Mouse (Mus musculus) heart, embryonic 13.5 days (tissue): Measurements from ENCODE around the gene Atp2c2. TPM values are rescaled to one million over a fixed set of nuclear protein-coding genes. Genes with fewer than 3 reads are reported as not detected.

Experiments used
- ATAC-seq: fragments of 200-750 bp; cut with Nextera tagmentation; 2 replicates; pipeline ENCODE4 v1.8.0; 2017; ENCODE audit warnings: moderate TSS enrichment; ENCODE audit not compliant: insufficient number of reproducible peaks, low FRiP score, low TSS enrichment; ENCODE audit errors: extremely low read depth
- H3K27ac ChIP-seq: fragments of 300-500 bp; sonication (generic); replicated peaks from 2 replicates; pipeline ENCODE4 v1.5.1; 2015; ENCODE audit warnings: moderate library complexity, mild to moderate bottlenecking, inconsistent platforms
- H3K27me3 ChIP-seq: fragments of 300-500 bp; sonication (generic); replicated peaks from 2 replicates; pipeline ENCODE4 v1.6.1; 2015; ENCODE audit warnings: mild to moderate bottlenecking, inconsistent platforms
- H3K36me3 ChIP-seq: fragments of 300-500 bp; sonication (generic); 2 replicates; pipeline ENCODE4 v1.6.1; 2015; ENCODE audit warnings: mild to moderate bottlenecking, inconsistent platforms
- H3K4me1 ChIP-seq: fragments of 300-500 bp; sonication (generic); 2 replicates; pipeline ENCODE4 v1.6.1; 2015; ENCODE audit warnings: inconsistent platforms
- H3K4me2 ChIP-seq: fragments of 300-500 bp; sonication (generic); 2 replicates; pipeline ENCODE4 v1.6.1; 2015; ENCODE audit warnings: inconsistent platforms, mild to moderate bottlenecking, moderate library complexity
- H3K4me3 ChIP-seq: fragments of 300-500 bp; sonication (generic); 2 replicates; pipeline ENCODE4 v1.5.1; 2015; ENCODE audit warnings: moderate library complexity, mild to moderate bottlenecking, inconsistent platforms
- H3K9ac ChIP-seq: fragments of 300-500 bp; sonication (generic); 2 replicates; pipeline ENCODE4 v1.6.1; 2015; ENCODE audit warnings: inconsistent platforms, mild to moderate bottlenecking, moderate library complexity
- H3K9me3 ChIP-seq: fragments of 300-500 bp; sonication (generic); 2 replicates; pipeline ENCODE4 v1.6.1; 2016; ENCODE audit warnings: inconsistent platforms
- WGBS: fragments of 180-500 bp; shearing (Covaris S2); methylation state at CpG from one replicate; pipeline ENCODE4 v1.1.7; 2015; ENCODE audit warnings: mixed read lengths; 5-methylcytosine and 5-hydroxymethylcytosine counted together
- polyA plus RNA-seq: library from polyadenylated mRNA; unstranded; fragments of >200 nt; fragmentation: Nextera tagmentation; extraction: Ambion mirVana; gene quantifications from 2 replicates; pipeline ENCODE4 v1.2.1, GENCODE M21; 2015

The Atp2c2 gene
- polyA plus RNA-seq, 1 experiment from 2014 or later: 0.29 TPM

DNA sequence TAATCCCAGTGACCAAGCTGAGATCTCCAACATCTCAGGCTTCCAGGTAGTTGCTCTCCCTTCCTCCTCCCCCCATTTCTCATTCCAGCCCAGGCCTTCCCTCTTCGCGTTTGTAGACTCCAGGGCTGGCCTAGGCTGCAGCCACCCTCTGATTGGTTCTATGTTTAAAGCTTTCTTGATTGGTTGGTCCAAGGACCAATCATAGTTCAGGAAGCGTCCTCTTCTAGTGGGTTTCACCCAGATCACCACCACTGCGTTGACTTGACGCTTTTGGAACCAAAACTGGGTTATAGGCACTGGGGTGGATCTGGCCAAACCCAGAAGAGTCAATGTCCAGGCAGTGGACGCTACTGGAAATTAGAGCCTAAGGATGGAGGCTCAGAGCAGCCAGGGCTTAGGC is 22.5 kb downstream of the Atp2c2 start:
- ATAC-seq: no peak
- Histone ChIP-seq H3K4me1 (peaks cover 39% of the 10 kb centered on the region), H3K4me2 (no peak overlapping the region), H3K4me3 (no peak overlapping the region), H3K27me3 (no peaks in the 10 kb centered on the region), H3K9ac (no peak overlapping the region), H3K27ac (no peak overlapping the region), H3K9me3 (no peaks in the 10 kb centered on the region), H3K36me3 (no peaks in the 10 kb centered on the region)
- 57% methylated on average over 6 of the region's 6 CpGs for WGBS

DNA sequence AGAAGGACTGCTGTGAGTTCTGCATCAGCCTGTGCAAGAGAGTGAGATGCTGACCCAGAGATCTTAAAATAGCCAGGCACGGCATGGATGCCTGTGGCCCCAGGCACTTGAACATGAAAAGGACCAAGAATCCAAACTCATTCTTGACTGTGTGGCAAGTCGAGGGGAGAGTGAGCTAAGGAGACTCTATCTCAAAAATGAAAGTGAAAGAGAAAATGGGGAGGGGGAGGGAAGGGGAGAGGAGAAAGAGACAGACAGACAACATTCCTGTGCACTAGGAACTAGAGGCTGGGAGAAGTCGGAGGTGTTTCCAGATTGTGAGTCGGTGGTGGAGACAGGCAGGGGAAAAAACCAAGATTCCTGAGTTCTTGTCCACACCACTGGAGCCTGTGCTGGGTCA is 23.9 kb downstream of the Atp2c2 start:
- Histone ChIP-seq H3K4me2 (peak overlapping the region; percentile 49), H3K27me3 (no peaks in the 10 kb centered on the region), H3K9ac (no peak overlapping the region), H3K9me3 (no peaks in the 10 kb centered on the region), H3K27ac (peak overlapping the region; percentile 78), H3K4me1 (peaks cover 36% of the 10 kb centered on the region), H3K4me3 (no peak overlapping the region), H3K36me3 (no peaks in the 10 kb centered on the region)
- 22% methylated on average over 4 of the region's 4 CpGs for WGBS
- ATAC-seq: 0 out of 2 replicates have a peak, but pooled peaks have one; percentile 32

DNA sequence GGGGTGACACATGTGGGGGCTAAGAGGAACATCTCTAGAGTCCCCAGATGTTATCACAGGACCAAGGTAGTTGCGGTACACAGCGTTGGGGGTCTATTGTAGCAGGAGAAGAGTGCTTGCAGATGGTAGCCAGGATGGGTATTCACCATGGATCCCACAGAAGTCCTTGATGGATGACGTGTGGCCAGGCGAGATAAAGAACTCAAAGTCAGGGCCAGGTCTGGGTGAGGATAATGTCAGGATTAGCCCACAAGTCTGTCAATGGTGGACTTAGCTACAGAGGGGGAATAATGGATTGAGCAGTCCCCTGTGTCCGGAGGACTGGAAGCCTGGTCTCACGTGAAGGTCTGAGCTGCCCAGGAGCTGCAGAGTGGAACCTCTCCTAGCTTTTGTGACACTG is 24.8 kb downstream of the Atp2c2 start:
- no peak overlapping the region for H3K4me3 ChIP-seq
- no peak overlapping the region for H3K9ac ChIP-seq
- H3K9me3 ChIP-seq: no peaks in the 10 kb centered on the region
- no peak for ATAC-seq
- peak overlapping the region; percentile 78 for H3K27ac ChIP-seq
- peaks cover 27% of the 10 kb centered on the region for H3K4me1 ChIP-seq
- no peaks in the 10 kb centered on the region for H3K36me3 ChIP-seq
- no peaks in the 10 kb centered on the region for H3K27me3 ChIP-seq
- no peak overlapping the region for H3K4me2 ChIP-seq
- WGBS: 63% methylated on average over 6 of the region's 6 CpGs

DNA sequence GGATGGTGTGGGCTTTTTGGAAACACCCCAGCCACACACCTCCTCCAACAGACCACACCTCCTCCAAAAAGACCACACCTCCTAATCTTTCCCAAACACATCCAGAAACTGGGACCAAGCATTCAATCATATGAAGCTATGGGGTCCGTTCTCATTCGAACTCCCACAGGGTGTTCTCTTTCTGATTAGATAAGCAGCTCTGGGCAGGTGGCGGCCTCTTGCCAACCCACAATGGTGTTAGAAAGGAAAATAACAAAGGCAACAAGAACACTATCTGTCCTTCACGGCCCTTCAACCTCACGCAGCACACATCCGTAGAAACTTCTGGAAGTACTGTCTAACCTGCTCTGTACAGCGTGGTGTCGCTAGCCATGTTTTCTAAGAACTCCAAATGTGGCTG is 27.3 kb downstream of the Atp2c2 start:
- Histone ChIP-seq H3K9ac (no peak overlapping the region), H3K36me3 (no peaks in the 10 kb centered on the region), H3K9me3 (no peaks in the 10 kb centered on the region), H3K27me3 (0 out of 2 replicates have a peak, but pooled peaks cover under 1% of the 10 kb centered on the region), H3K4me1 (peaks cover 27% of the 10 kb centered on the region), H3K4me2 (no peak overlapping the region), H3K4me3 (no peak overlapping the region), H3K27ac (no peak overlapping the region)
- no peak for ATAC-seq
- WGBS: 53% methylated on average over 8 of the region's 8 CpGs

DNA sequence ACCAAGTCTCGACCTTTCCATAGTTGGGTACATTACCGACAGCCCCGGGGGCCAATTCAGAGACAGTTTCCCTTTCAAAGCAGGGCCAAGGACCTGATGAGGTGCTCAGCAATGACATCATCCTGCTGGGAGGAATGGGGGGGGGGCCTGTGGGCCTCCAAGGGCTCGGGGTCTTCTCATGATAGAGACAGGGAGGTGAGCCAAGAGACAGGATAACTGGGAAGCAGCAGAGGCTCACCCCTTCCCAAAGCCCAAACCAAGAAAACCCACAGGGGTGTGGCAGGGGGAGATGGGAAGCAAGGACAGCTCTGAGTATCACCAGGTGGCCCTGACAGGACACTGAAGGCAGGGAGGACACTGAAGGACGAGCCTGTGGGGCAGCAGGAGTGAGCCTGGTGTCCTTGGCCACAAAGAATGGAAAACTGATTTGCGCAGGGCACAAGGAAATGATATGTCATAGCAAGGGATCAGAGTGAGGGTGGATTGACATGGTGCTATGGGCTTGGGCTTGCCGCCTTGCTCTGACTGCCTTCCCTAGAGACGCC is 28.6 kb downstream of the Atp2c2 start:
- 74% methylated on average over 8 of the region's 8 CpGs for WGBS
- no peak for ATAC-seq
- Histone ChIP-seq H3K4me2 (no peak overlapping the region), H3K9ac (no peak overlapping the region), H3K4me3 (no peak overlapping the region), H3K4me1 (peaks cover 20% of the 10 kb centered on the region), H3K36me3 (no peaks in the 10 kb centered on the region), H3K9me3 (no peaks in the 10 kb centered on the region), H3K27ac (no peak overlapping the region), H3K27me3 (0 out of 2 replicates have a peak, but pooled peaks cover 4% of the 10 kb centered on the region)

DNA sequence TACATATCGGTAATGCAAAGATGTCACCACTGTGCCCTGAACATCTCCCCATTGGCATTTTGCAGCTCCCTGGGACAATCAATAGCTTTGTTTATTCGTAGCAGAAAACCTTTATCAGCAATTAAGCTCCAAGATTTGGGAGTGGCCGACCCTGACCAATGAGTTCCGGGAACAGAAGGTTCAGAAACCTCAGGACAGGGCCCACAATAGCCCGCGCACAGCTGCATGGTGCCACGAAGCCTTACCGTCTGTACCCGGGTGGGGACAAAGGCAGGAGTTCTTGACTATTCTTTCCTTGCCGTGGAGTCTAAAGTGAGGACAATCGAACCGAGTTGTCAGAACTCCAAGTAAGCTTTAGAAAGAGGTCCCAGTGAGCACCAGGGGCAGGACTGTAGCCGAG is 32.3 kb downstream of the Atp2c2 start:
- 71% methylated on average over 13 of the region's 13 CpGs for WGBS
- Histone ChIP-seq H3K4me2 (no peak overlapping the region), H3K9me3 (no peaks in the 10 kb centered on the region), H3K27ac (no peak overlapping the region), H3K4me3 (no peak overlapping the region), H3K9ac (no peak overlapping the region), H3K4me1 (peaks cover 3% of the 10 kb centered on the region; the same call in 1 of the 2 replicates), H3K27me3 (0 out of 2 replicates have a peak, but pooled peaks cover 4% of the 10 kb centered on the region), H3K36me3 (no peaks in the 10 kb centered on the region)
- no peak for ATAC-seq

DNA sequence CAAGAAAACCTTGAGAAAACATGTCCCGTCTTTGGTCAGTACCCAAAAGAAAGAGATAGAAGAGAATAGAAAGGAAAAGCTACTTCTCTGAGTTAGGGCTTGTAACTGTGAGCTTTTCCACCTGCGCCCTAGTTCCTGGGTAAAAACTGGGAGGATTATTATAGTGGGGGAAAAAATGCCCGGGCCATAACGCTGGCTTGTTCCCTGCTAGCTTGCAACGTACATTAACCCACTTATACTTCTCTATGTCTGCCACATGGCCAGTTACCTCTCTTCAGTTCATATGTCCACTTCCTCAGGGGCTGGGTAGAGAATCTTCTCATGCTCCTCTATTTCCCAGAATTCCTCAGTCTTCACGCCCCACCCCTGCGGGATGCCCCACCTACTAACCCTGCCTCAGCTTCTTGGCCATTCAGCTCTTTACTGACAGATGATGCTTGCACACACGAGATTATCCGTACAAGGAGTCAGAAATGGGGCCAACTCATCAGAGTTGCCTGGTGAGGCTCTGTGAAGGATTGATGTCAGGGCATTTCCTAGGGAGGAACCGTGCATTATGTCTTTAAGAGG is 36.6 kb downstream of the Atp2c2 start:
- no peak overlapping the region for H3K9ac ChIP-seq
- 0 out of 2 replicates have a peak, but pooled peaks cover 4% of the 10 kb centered on the region for H3K27me3 ChIP-seq
- ATAC-seq: no peak
- H3K27ac ChIP-seq: no peak overlapping the region
- 84% methylated on average over 10 of the region's 10 CpGs for WGBS
- H3K36me3 ChIP-seq: no peaks in the 10 kb centered on the region
- H3K9me3 ChIP-seq: no peaks in the 10 kb centered on the region
- H3K4me2 ChIP-seq: no peak overlapping the region
- H3K4me3 ChIP-seq: no peak overlapping the region
- H3K4me1 ChIP-seq: no peaks in the 10 kb centered on the region

DNA sequence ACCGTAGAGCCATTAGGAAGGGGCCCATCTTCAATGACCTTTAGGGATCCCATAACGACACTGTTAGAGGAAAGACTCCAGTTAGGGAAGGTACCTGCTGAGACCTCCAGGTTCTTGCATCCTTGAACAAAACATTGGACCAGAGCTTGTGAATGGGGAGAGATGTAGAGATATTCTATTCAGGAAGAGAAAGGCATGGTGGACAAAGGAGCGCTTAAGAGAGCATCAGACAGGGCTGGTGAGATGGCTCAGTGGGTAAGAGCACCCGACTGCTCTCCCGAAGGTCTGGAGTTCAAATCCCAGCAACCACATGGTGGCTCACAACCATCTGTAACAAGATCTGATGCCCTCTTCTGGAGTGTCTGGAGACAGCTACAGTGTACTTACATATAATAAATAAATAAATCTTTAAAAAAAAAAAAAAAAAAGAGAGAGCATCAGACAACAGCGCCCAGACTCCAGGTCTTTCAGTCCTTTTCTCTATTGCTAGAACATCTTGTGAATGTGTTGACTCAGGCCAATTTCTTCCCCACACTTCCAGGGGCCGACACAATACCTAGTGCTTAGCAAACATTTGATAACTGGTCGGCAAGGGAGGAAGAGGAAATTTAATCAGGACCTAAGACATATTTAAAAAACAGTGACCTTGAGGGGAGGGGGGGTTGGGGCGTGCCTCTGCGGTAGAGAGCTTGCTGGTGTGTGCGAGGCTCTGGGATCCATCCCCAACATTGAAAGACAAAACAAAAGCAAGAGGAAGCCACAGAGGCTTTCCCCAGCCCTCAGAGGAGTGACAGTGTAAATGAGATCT is 37.5 kb downstream of the Atp2c2 start:
- Histone ChIP-seq H3K9me3 (no peaks in the 10 kb centered on the region), H3K4me1 (no peaks in the 10 kb centered on the region)

DNA sequence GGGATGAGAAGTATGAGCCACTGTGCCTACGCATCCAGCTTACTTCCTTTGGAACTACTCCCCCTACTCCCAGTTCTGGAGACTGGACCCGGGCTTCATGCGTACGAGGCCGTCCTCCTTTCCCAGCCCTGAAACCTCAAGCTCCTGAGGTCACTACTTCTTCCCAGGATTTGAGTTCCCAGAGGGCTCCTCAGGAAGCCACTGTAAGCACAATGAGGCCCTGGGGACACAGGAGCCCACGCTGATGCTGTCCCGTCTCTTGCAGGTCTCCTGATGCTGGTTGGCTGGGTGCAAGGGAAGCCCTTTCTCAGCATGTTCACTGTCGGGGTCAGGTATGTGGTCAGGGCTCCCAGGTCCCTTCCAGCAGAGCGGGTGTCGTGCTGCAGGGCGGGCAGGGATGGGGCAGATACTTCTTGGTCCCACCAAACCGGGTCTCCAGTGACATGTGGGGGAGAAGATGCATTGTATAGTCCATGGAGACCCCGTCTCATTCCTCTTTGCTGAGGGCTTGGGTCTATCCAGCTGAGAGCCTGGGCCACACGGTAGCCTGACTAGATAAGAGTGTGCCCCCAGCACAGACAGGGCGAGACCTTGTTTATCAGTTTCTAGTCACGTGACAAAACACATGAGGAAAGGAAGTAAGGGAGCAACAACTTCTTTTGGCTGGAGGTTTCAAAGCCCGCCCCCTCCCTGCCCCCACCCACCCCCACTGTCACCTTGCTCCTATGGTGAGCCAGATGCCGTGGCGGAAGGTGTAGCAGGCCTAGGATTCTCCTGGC is 38.5 kb downstream of the Atp2c2 start:
- no peak overlapping the region for H3K4me2 ChIP-seq
- no peaks in the 10 kb centered on the region for H3K36me3 ChIP-seq
- H3K4me3 ChIP-seq: no peak overlapping the region
- H3K9me3 ChIP-seq: no peaks in the 10 kb centered on the region
- 62% methylated on average over 19 of the region's 19 CpGs for WGBS
- peaks cover 5% of the 10 kb centered on the region for H3K4me1 ChIP-seq
- H3K9ac ChIP-seq: no peak overlapping the region
- H3K27ac ChIP-seq: no peak overlapping the region
- H3K27me3 ChIP-seq: no peaks in the 10 kb centered on the region
- ATAC-seq: no peak

More for the DNA sequence above, 37.5 kb downstream of the Atp2c2 start:
- ATAC-seq: no peak
- H3K4me2 ChIP-seq: no peak overlapping the region
- no peak overlapping the region for H3K9ac ChIP-seq
- H3K36me3 ChIP-seq: no peaks in the 10 kb centered on the region
- H3K27ac ChIP-seq: no peak overlapping the region
- H3K4me3 ChIP-seq: no peak overlapping the region
- 0 out of 2 replicates have a peak, but pooled peaks cover 2% of the 10 kb centered on the region for H3K27me3 ChIP-seq
- 72% methylated on average over 11 of the region's 11 CpGs for WGBS

DNA sequence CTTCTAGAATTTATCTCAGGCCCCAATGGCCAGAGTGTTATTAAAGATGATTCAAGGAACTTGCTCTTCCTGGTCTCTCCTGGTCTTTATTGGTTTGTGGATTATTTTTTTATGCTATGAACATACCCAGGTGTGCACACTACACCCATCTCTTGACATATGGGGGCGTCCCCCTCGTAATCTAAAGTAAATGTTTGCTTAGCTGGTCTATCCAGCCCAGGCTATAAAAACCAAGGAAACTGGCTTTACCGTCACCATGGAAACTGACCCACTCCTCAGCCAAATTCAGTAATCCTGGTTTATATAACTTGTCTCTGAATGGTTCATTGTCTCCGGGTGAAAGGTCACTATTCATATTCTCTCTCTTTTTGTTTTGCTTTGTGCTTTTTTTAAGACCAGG is 40.8 kb downstream of the Atp2c2 start:
- peaks cover 21% of the 10 kb centered on the region for H3K4me1 ChIP-seq
- H3K4me2 ChIP-seq: no peak overlapping the region
- H3K9me3 ChIP-seq: no peaks in the 10 kb centered on the region
- WGBS: 63% methylated on average over 4 of the region's 4 CpGs
- ATAC-seq: no peak
- H3K36me3 ChIP-seq: no peaks in the 10 kb centered on the region
- H3K9ac ChIP-seq: no peak overlapping the region
- H3K27me3 ChIP-seq: no peaks in the 10 kb centered on the region
- H3K4me3 ChIP-seq: no peak overlapping the region
- H3K27ac ChIP-seq: no peak overlapping the region

DNA sequence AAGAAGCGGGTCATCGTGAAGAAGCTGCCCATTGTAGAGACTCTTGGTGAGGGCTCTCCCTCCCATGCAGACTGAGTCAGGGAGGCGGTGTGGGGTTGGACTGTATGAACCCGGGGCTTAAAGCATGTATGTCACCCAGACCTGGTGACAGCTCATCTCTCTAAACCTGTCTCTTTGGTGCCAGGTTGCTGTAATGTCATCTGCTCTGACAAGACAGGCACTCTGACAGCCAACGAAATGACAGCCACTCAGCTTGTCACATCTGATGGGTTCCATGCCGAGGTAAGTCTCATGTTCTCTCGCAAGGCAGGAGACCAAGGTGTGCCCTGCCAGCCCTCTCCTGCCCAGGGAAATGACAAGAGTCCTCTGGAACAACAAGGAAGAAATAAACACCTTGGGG is 42.6 kb downstream of the Atp2c2 start:
- no peaks in the 10 kb centered on the region for H3K36me3 ChIP-seq
- no peak overlapping the region for H3K9ac ChIP-seq
- 0 out of 2 replicates have a peak, but pooled peaks cover under 1% of the 10 kb centered on the region for H3K27me3 ChIP-seq
- H3K4me2 ChIP-seq: no peak overlapping the region
- H3K27ac ChIP-seq: no peak overlapping the region
- peaks cover 21% of the 10 kb centered on the region for H3K4me1 ChIP-seq
- WGBS: 55% methylated on average over 7 of the region's 7 CpGs
- H3K9me3 ChIP-seq: no peaks in the 10 kb centered on the region
- ATAC-seq: no peak
- H3K4me3 ChIP-seq: no peak overlapping the region
